Mouse (Mus musculus) liver, embryonic 12.5 days (tissue): ENCODE data around the gene Prf1. TPM values are rescaled to one million over a fixed set of nuclear protein-coding genes. Genes with fewer than 3 reads are reported as not detected.

Source experiments
- ATAC-seq: fragments of 200-750 bp; cut with Nextera tagmentation; 2 replicates; pipeline ENCODE4 v1.8.0; 2017; ENCODE audit warnings: moderate number of reproducible peaks, mild to moderate bottlenecking, moderate library complexity
- H3K27ac ChIP-seq: fragments of 300-500 bp; sonication (generic); 2 replicates; pipeline ENCODE4 v1.5.1; 2016; ENCODE audit warnings: mild to moderate bottlenecking
- H3K27me3 ChIP-seq: fragments of 300-500 bp; sonication (generic); replicated peaks from 2 replicates; pipeline ENCODE4 v1.6.1; 2016; ENCODE audit warnings: mild to moderate bottlenecking, moderate library complexity
- H3K36me3 ChIP-seq: fragments of 300-500 bp; sonication (generic); 2 replicates; pipeline ENCODE4 v1.6.1; 2016; ENCODE audit warnings: mild to moderate bottlenecking, moderate library complexity
- H3K4me1 ChIP-seq: fragments of 300-500 bp; sonication (generic); 2 replicates; pipeline ENCODE4 v1.6.1; 2016
- H3K4me2 ChIP-seq: fragments of 300-500 bp; sonication (generic); 2 replicates; pipeline ENCODE4 v1.6.1; 2016; ENCODE audit warnings: mild to moderate bottlenecking, moderate library complexity
- H3K4me3 ChIP-seq: fragments of 300-500 bp; sonication (generic); 2 replicates; pipeline ENCODE4 v1.5.1; 2016; ENCODE audit warnings: mild to moderate bottlenecking, moderate library complexity
- H3K9ac ChIP-seq: fragments of 300-500 bp; sonication (generic); 2 replicates; pipeline ENCODE4 v1.6.1; 2016; ENCODE audit warnings: mild to moderate bottlenecking, moderate library complexity
- H3K9me3 ChIP-seq: fragments of 300-500 bp; sonication (generic); replicated peaks from 2 replicates; pipeline ENCODE4 v1.6.1; 2016; ENCODE audit warnings: mild to moderate bottlenecking, moderate library complexity
- WGBS: fragments of 180-500 bp; shearing (Covaris S2); methylation state at CpG from one replicate; pipeline ENCODE4 v1.1.7; 2016; ENCODE audit not compliant: insufficient replicate concordance; 5-methylcytosine and 5-hydroxymethylcytosine counted together
- polyA plus RNA-seq: library from polyadenylated mRNA; unstranded; fragments of >200 nt; fragmentation: Nextera tagmentation; extraction: Ambion mirVana; gene quantifications from 2 replicates; pipeline ENCODE4 v1.2.1, GENCODE M21; 2016

Gene Prf1
- polyA plus RNA-seq, 1 experiment from 2014 or later, result not detected

DNA sequence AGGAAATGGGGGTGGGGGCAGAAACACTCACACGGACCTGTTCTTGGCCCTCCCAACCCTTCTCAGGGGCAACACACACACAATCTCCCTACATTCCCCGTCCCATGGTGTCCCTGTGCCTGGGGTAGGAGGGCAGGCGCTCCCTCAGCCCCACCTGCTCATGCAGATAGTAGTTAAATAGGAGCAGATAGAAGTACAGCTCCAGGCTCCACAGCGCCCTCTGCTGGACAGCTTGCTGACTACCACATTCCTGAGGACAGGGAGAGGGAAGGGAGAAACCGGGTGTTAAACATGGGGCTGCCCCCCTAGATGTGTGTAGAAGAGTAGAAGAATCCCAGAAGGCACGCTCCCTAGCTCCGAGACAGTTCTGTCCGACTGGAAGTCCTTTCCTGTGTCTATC lies 46.3 kb downstream of the Prf1 start:
- 40% methylated on average over 8 of the region's 8 CpGs for WGBS
- Histone ChIP-seq H3K27ac (no peak overlapping the region), H3K4me3 (no peak overlapping the region), H3K9ac (no peak overlapping the region), H3K36me3 (peaks cover 23% of the 10 kb centered on the region), H3K4me2 (no peak overlapping the region), H3K27me3 (0 out of 2 replicates have a peak, but pooled peaks cover 3% of the 10 kb centered on the region), H3K9me3 (no peaks in the 10 kb centered on the region), H3K4me1 (peaks cover 8% of the 10 kb centered on the region; the same call in 1 of the 2 replicates)
- ATAC-seq, result no peak

DNA sequence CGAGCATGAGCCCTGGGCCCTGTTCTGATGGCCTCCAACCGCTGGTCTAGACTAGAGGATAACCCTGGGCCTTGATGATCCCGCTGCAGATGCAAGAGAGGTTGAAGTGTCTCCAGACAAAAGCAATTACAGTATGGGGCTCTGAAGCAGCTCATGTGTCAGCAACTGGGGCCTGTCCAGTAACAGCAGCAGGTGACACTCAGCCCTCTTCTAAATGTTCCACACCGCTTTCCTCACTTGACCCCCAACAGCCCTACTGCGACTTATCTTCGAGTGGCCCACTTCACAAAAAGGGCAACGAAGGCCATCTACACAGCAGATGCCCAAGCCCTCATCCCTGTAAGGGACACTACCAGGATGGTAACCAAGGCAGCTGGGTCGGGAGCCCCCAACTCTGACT lies 47.5 kb downstream of the Prf1 start:
- no peak for ATAC-seq
- Histone ChIP-seq H3K9ac (no peak overlapping the region), H3K9me3 (no peaks in the 10 kb centered on the region), H3K4me1 (peaks cover 8% of the 10 kb centered on the region; the same call in 1 of the 2 replicates), H3K4me3 (no peak overlapping the region), H3K4me2 (no peak overlapping the region), H3K27me3 (0 out of 2 replicates have a peak, but pooled peaks cover 3% of the 10 kb centered on the region), H3K27ac (no peak overlapping the region), H3K36me3 (peaks cover 35% of the 10 kb centered on the region)
- 70% methylated on average over 8 of the region's 8 CpGs for WGBS

DNA sequence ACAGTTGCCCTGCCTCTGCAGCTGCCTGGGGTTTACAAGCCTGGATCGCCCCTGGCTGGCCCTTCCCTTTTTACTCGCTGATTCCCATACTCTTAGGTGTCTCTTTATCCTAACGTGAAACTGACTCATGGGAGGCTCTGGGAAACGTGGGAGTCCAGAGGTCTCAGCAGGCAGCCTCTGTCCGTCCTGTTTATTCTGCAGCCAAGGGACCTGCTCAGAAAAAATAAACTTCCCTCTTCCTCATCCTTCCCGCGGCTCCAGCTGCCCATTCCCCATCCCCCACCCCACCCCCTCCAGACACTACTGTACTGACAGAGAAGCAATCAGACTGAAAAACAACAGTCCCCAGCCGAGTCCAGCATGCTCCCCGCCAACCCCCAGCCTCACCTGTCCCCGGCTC lies 48.7 kb downstream of the Prf1 start:
- no peak overlapping the region for H3K4me3 ChIP-seq
- no peak for ATAC-seq
- H3K4me1 ChIP-seq, result peaks cover 8% of the 10 kb centered on the region; the same call in 1 of the 2 replicates
- WGBS, result 15% methylated on average over 10 of the region's 10 CpGs
- H3K9me3 ChIP-seq, result no peaks in the 10 kb centered on the region
- H3K36me3 ChIP-seq, result peaks cover 46% of the 10 kb centered on the region
- no peak overlapping the region for H3K27ac ChIP-seq
- H3K4me2 ChIP-seq, result no peak overlapping the region
- no peak overlapping the region for H3K9ac ChIP-seq
- H3K27me3 ChIP-seq, result 0 out of 2 replicates have a peak, but pooled peaks cover 3% of the 10 kb centered on the region

DNA sequence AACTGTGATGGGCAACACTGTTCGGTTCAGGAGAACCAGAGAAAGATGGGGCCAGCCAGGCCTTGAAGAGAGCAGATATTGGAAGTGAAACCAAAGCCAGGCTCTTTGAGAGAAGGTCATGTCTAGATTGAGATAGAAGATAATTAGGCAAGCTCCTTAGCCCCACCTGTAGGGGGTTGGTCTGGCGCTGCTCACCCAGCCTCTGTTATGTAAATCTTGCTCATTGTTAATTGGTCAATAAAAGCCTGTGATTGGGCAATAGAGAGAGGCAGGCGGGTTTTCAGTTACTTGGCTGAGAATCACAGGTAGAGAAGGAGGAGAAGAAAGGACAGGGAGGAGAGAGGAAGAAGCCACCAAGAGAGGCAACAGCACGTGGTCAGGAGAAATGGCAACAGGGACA lies 53.6 kb downstream of the Prf1 start:
- Histone ChIP-seq H3K9me3 (no peaks in the 10 kb centered on the region), H3K27ac (no peak overlapping the region), H3K36me3 (peaks cover 45% of the 10 kb centered on the region), H3K4me3 (no peak overlapping the region), H3K27me3 (no peaks in the 10 kb centered on the region), H3K9ac (no peak overlapping the region), H3K4me2 (no peak overlapping the region), H3K4me1 (peaks cover 8% of the 10 kb centered on the region; the same call in 1 of the 2 replicates)
- ATAC-seq, result no peak
- 63% methylated on average over 4 of the region's 4 CpGs for WGBS

Other genes starting within 250 kb of the Prf1 start
- gene Pcbd1, start 208.5 kb upstream of the Prf1 start, polyA plus RNA-seq, result 123 and 125 TPM in 2 replicates
- 18.5 and 18.6 TPM in 2 replicates for gene Sgpl1, start 150.1 kb upstream of the Prf1 start, polyA plus RNA-seq
- gene Tbata, start 125.9 kb upstream of the Prf1 start, polyA plus RNA-seq, result not detected in 2 replicates
- gene Adamts14, start 24.4 kb upstream of the Prf1 start, polyA plus RNA-seq, result 0.27 and 0.38 TPM in 2 replicates
- gene Pald1, start 85.7 kb downstream of the Prf1 start, polyA plus RNA-seq, result 12.1 and 12.4 TPM in 2 replicates
- gene Nodal, start 120.1 kb downstream of the Prf1 start, polyA plus RNA-seq, result 0.31 and 0.37 TPM in 2 replicates
- gene Eif4ebp2, start 154.8 kb downstream of the Prf1 start, polyA plus RNA-seq, result 55.2 and 57.6 TPM in 2 replicates
- gene Lrrc20, start 178.0 kb downstream of the Prf1 start, polyA plus RNA-seq, result 9.1 and 10.2 TPM in 2 replicates